Mouse (Mus musculus) hindbrain, embryonic 11.5 days (tissue): ENCODE results near the gene Esrp2. TPM values are rescaled to one million over a fixed set of nuclear protein-coding genes. Genes with fewer than 3 reads are reported as not detected.

Experiments
- polyA plus RNA-seq: library from polyadenylated mRNA; unstranded; fragments of >200 nt; fragmentation: Nextera tagmentation; extraction: Ambion mirVana; gene quantifications from 2 replicates; pipeline ENCODE4 v1.2.1, GENCODE M21; 2014

Esrp2 gene
- polyA plus RNA-seq, 1 experiment from 2014 or later: 2.1 TPM

Other genes starting within 250 kb of the Esrp2 start
- not detected in 2 replicates for gene Nrn1l, start 243.4 kb downstream of the Esrp2 start, polyA plus RNA-seq
- 11.1 and 12.5 TPM in 2 replicates for gene Pskh1, start 236.5 kb downstream of the Esrp2 start, polyA plus RNA-seq
- gene Ctrl, start 203.1 kb downstream of the Esrp2 start, polyA plus RNA-seq: 0.81 and 1.3 TPM in 2 replicates
- 21.6 and 24.6 TPM in 2 replicates for gene Psmb10, start 198.5 kb downstream of the Esrp2 start, polyA plus RNA-seq
- gene Lcat, start 193.6 kb downstream of the Esrp2 start, polyA plus RNA-seq: 0.54 and 0.73 TPM in 2 replicates
- 7.8 and 8.4 TPM in 2 replicates for gene Slc12a4, start 170.9 kb downstream of the Esrp2 start, polyA plus RNA-seq
- gene Dpep3, start 157.5 kb downstream of the Esrp2 start, polyA plus RNA-seq: not detected in 2 replicates
- 16.4 and 22.0 TPM in 2 replicates for gene Dus2, start 145.6 kb downstream of the Esrp2 start, polyA plus RNA-seq
- gene Dpep2nb, start 131.0 kb downstream of the Esrp2 start, polyA plus RNA-seq: 0.15 TPM in 1 of 2 replicates, not detected in the other
- gene Ddx28, start 125.1 kb downstream of the Esrp2 start, polyA plus RNA-seq: 21.2 and 21.3 TPM in 2 replicates
- gene Nfatc3, start 78.1 kb downstream of the Esrp2 start, polyA plus RNA-seq: 4.2 and 8.1 TPM in 2 replicates
- gene Pla2g15, start 13.4 kb upstream of the Esrp2 start, polyA plus RNA-seq: 4.4 and 5.2 TPM in 2 replicates
- 84.4 and 88.9 TPM in 2 replicates for gene Slc7a6, start 31.9 kb upstream of the Esrp2 start, polyA plus RNA-seq
- gene Slc7a6os, start 74.0 kb upstream of the Esrp2 start, polyA plus RNA-seq: 46.1 and 46.2 TPM in 2 replicates
- gene Prmt7, start 74.0 kb upstream of the Esrp2 start, polyA plus RNA-seq: 55.1 and 57.6 TPM in 2 replicates
- gene Smpd3, start 201.0 kb upstream of the Esrp2 start, polyA plus RNA-seq: 10.4 and 13.0 TPM in 2 replicates